ENCODE assay signal across 11 mouse cellular contexts in genomic region chr13:52850024-52850723, GRCm38 (mm10).
DNase-seq lines count a peak whose midpoint lies in the region; ATAC-seq and TF ChIP-seq lines count a peak whose summit lies in the region.
"Had no signal": no experiment of that assay in that cellular context is flagged by ENCODE, and none has a peak within 500 bp of the region (broad histone marks: within the 10 kb centered on the region; RNA-seq: fewer than 3 reads in every experiment).

No protein-coding gene starts in this region.

- no peak for DNase-seq in hindbrain, postnatal 0 days (ENCODE audit: low spot score)
- DNase-seq in hindbrain, embryonic 11.5 days (ENCODE audit: low spot score): no peak
- no peak for DNase-seq in testis, postnatal 14 days (ENCODE audit: low spot score)
- no peak for DNase-seq in neural tube, embryonic 10.5 days (ENCODE audit: extremely low spot score, low spot score)
- DNase-seq in heart, adult 11 months: no peak
- DNase-seq: heart, postnatal 10 days had no signal

- H3K9me3 ChIP-seq in hindbrain, postnatal 0 days (ENCODE audit: low read length): no peaks in the 10 kb centered on the region
- no peaks in the 10 kb centered on the region for H3K9me3 ChIP-seq in hindbrain, embryonic 11.5 days (ENCODE audit: control insufficient read depth, low read length)
- no peaks in the 10 kb centered on the region for H3K9me3 ChIP-seq in stomach, embryonic 15.5 days
- H3K9me3 ChIP-seq: lung, embryonic 15.5 days had no signal

- no peak for TF ChIP-seq POLR2A in testis, adult 2 months (IDR thresholded peaks at IDR 0.05; ENCODE audit: control insufficient read depth, low read depth, low read length)
- TF ChIP-seq POLR2A in cortical plate, adult 2 months (IDR thresholded peaks at IDR 0.05; ENCODE audit: extremely low read depth, insufficient read depth, low read length): no peak

- no peak overlapping the region for H3K4me2 ChIP-seq in hindbrain, postnatal 0 days (ENCODE audit: low read depth, low read length)
- no peak overlapping the region for H3K4me2 ChIP-seq in hindbrain, embryonic 11.5 days (replicated peaks; ENCODE audit: low read depth, low read length)
- no peak overlapping the region for H3K4me2 ChIP-seq in stomach, embryonic 15.5 days
- H3K4me2 ChIP-seq: lung, embryonic 15.5 days had no signal

- peak; percentile 51; the same call in 1 of the 2 replicates for TF ChIP-seq CTCF in hindbrain, postnatal 0 days (IDR thresholded peaks at IDR 0.05; ENCODE audit: low read depth)
- peak; percentile 45; the same call in 1 of the 2 replicates for TF ChIP-seq CTCF in testis, adult 2 months (IDR thresholded peaks at IDR 0.05; ENCODE audit: control insufficient read depth, insufficient read depth, insufficient replicate concordance, low read depth, low read length)
- peak; percentile 43 for TF ChIP-seq CTCF in cortical plate, adult 2 months (IDR thresholded peaks at IDR 0.05; ENCODE audit: extremely low read depth, insufficient read depth, low read length)

- no peak for ATAC-seq in hindbrain, postnatal 0 days
- ATAC-seq in hindbrain, embryonic 11.5 days (ENCODE audit: low FRiP score): no peak
- ATAC-seq in stomach, embryonic 15.5 days (ENCODE audit: insufficient read depth, low FRiP score, low read depth): peak; percentile 55; the same call in 1 of the 2 replicates
- ATAC-seq: Patski had no signal

- H3K27ac ChIP-seq in hindbrain, postnatal 0 days: no peak overlapping the region
- no peak overlapping the region for H3K27ac ChIP-seq in hindbrain, embryonic 11.5 days (ENCODE audit: low read depth, low read length)
- no peak overlapping the region for H3K27ac ChIP-seq in testis, adult 2 months (ENCODE audit: control insufficient read depth, insufficient read depth, low read depth, low read length)
- H3K27ac ChIP-seq in cortical plate, adult 2 months (ENCODE audit: insufficient read depth, low read length): no peak overlapping the region
- H3K27ac ChIP-seq in stomach, embryonic 15.5 days: no peak overlapping the region
- H3K27ac ChIP-seq: lung, embryonic 15.5 days had no signal

- no peaks in the 10 kb centered on the region for H3K4me1 ChIP-seq in hindbrain, postnatal 0 days (ENCODE audit: insufficient read depth, low read length)
- no peaks in the 10 kb centered on the region for H3K4me1 ChIP-seq in hindbrain, embryonic 11.5 days (replicated peaks; ENCODE audit: control insufficient read depth, insufficient read depth, low read length)
- H3K4me1 ChIP-seq in testis, adult 2 months (ENCODE audit: control insufficient read depth, insufficient read depth, low read length): no peaks in the 10 kb centered on the region
- peaks cover 5% of the 10 kb centered on the region for H3K4me1 ChIP-seq in cortical plate, adult 2 months (ENCODE audit: control insufficient read depth, insufficient read depth, low read length)
- H3K4me1 ChIP-seq in stomach, embryonic 15.5 days: peaks cover 5% of the 10 kb centered on the region; the same call in 1 of the 2 replicates
- H3K4me1 ChIP-seq: lung, embryonic 15.5 days had no signal

- H3K9ac ChIP-seq in hindbrain, postnatal 0 days (replicated peaks; ENCODE audit: low read length): no peak overlapping the region
- H3K9ac ChIP-seq in hindbrain, embryonic 11.5 days (ENCODE audit: low read depth, low read length): no peak overlapping the region
- no peak overlapping the region for H3K9ac ChIP-seq in stomach, embryonic 15.5 days
- H3K9ac ChIP-seq: lung, embryonic 15.5 days had no signal

- H3K36me3 ChIP-seq in hindbrain, postnatal 0 days (ENCODE audit: insufficient read depth, low read length): no peaks in the 10 kb centered on the region
- no peaks in the 10 kb centered on the region for H3K36me3 ChIP-seq in hindbrain, embryonic 11.5 days (ENCODE audit: control insufficient read depth, insufficient read depth, low read length)
- no peaks in the 10 kb centered on the region for H3K36me3 ChIP-seq in testis, adult 2 months (ENCODE audit: control insufficient read depth, insufficient read depth, low read length)
- H3K36me3 ChIP-seq in stomach, embryonic 15.5 days: no peaks in the 10 kb centered on the region; the same call in 1 of the 2 replicates
- H3K36me3 ChIP-seq: lung, embryonic 15.5 days had no signal

- H3K27me3 ChIP-seq in hindbrain, postnatal 0 days (ENCODE audit: insufficient read depth, low read length): no peaks in the 10 kb centered on the region
- no peaks in the 10 kb centered on the region for H3K27me3 ChIP-seq in hindbrain, embryonic 11.5 days (ENCODE audit: control insufficient read depth, insufficient read depth, low read length)
- H3K27me3 ChIP-seq in testis, adult 2 months (ENCODE audit: control insufficient read depth, insufficient read depth, low read length): no peaks in the 10 kb centered on the region
- no peaks in the 10 kb centered on the region for H3K27me3 ChIP-seq in stomach, embryonic 15.5 days (replicated peaks)
- H3K27me3 ChIP-seq: lung, embryonic 15.5 days; Patski had no signal

- WGBS in hindbrain, postnatal 0 days: 91% methylated on average over 15 of the region's 15 CpGs
- WGBS in hindbrain, embryonic 11.5 days: 87% methylated on average over 15 of the region's 15 CpGs
- 70% methylated on average over 15 of the region's 15 CpGs for WGBS in stomach, embryonic 15.5 days

- no peak overlapping the region for H3K4me3 ChIP-seq in hindbrain, postnatal 0 days (ENCODE audit: low read length)
- no peak overlapping the region for H3K4me3 ChIP-seq in hindbrain, embryonic 11.5 days (ENCODE audit: low read depth, low read length)
- H3K4me3 ChIP-seq in testis, adult 2 months (ENCODE audit: control insufficient read depth, low read depth, low read length): no peak overlapping the region
- H3K4me3 ChIP-seq in cortical plate, adult 2 months (ENCODE audit: insufficient read depth, low read length): no peak overlapping the region
- H3K4me3 ChIP-seq in stomach, embryonic 15.5 days (replicated peaks): no peak overlapping the region
- H3K4me3 ChIP-seq: lung, embryonic 15.5 days had no signal
